Mouse (Mus musculus) intestine, postnatal 0 days (tissue): Measurements from ENCODE around the gene Klf11. TPM values are rescaled to one million over a fixed set of nuclear protein-coding genes. Genes with fewer than 3 reads are reported as not detected.

Source experiments
- ATAC-seq: fragments of 200-750 bp; cut with Nextera tagmentation; 2 replicates; pipeline ENCODE4 v1.8.0; 2017; ENCODE audit warnings: mild to moderate bottlenecking, moderate TSS enrichment, moderate library complexity
- H3K27ac ChIP-seq: fragments of 300-500 bp; sonication (generic); 2 replicates; pipeline ENCODE4 v1.5.1; 2014; ENCODE audit warnings: mild to moderate bottlenecking, low read depth, low read length, moderate library complexity
- H3K27me3 ChIP-seq: fragments of 300-500 bp; sonication (generic); replicated peaks from 2 replicates; pipeline ENCODE4 v1.6.1; 2014; ENCODE audit warnings: low read length, mixed read lengths; ENCODE audit not compliant: control insufficient read depth, insufficient read depth
- H3K36me3 ChIP-seq: fragments of 300-500 bp; sonication (generic); 2 replicates; pipeline ENCODE4 v1.6.1; 2014; ENCODE audit warnings: mild to moderate bottlenecking, moderate library complexity; ENCODE audit not compliant: control insufficient read depth, insufficient read depth
- H3K4me1 ChIP-seq: fragments of 300-500 bp; sonication (generic); replicated peaks from 2 replicates; pipeline ENCODE4 v1.6.1; 2014; ENCODE audit warnings: antibody characterized with exemption, low read length, mixed read lengths; ENCODE audit not compliant: control insufficient read depth, insufficient read depth
- H3K4me2 ChIP-seq: fragments of 300-500 bp; sonication (generic); replicated peaks from 2 replicates; pipeline ENCODE4 v1.6.1; 2014; ENCODE audit warnings: low read depth, mild to moderate bottlenecking, moderate library complexity
- H3K4me3 ChIP-seq: fragments of 300-500 bp; sonication (generic); 2 replicates; pipeline ENCODE4 v1.5.1; 2014; ENCODE audit warnings: low read depth, low read length
- H3K9ac ChIP-seq: fragments of 300-500 bp; sonication (generic); 2 replicates; pipeline ENCODE4 v1.6.1; 2014; ENCODE audit warnings: mild to moderate bottlenecking, low read depth, low read length
- H3K9me3 ChIP-seq: fragments of 300-500 bp; sonication (generic); 2 replicates; pipeline ENCODE4 v1.6.1; 2016; ENCODE audit warnings: mixed run types; ENCODE audit not compliant: control insufficient read depth
- CTCF ChIP-seq: sonication (generic); IDR thresholded peaks from 2 replicates; pipeline ENCODE4 v1.5.1; 2016; ENCODE audit warnings: low read depth, mild to moderate bottlenecking, control low read depth, antibody characterized with exemption, moderate library complexity
- WGBS: fragments of 180-500 bp; shearing (Covaris S2); extraction: QIAGEN DNeasy Blood & Tissue Kit; methylation state at CpG from one replicate; pipeline ENCODE4 v1.1.7; 2014; 5-methylcytosine and 5-hydroxymethylcytosine counted together
- polyA plus RNA-seq: library from polyadenylated mRNA; unstranded; fragments of >200 nt; fragmentation: Nextera tagmentation; extraction: Ambion mirVana; gene quantifications from 2 replicates; pipeline ENCODE4 v1.2.1, GENCODE M21; 2015

Klf11 gene
- polyA plus RNA-seq, 1 experiment from 2014 or later: 8.1 TPM

- H3K4me2 ChIP-seq: peak overlapping the region; percentile 96
- peak; percentile 79 for TF ChIP-seq CTCF
- no peaks in the 10 kb centered on the region for H3K9me3 ChIP-seq
- WGBS: 31% methylated on average over 5 of the region's 5 CpGs
- no peak overlapping the region for H3K27ac ChIP-seq
- 0 out of 2 replicates have a peak, but pooled peaks cover 5% of the 10 kb centered on the region for H3K4me1 ChIP-seq
- H3K4me3 ChIP-seq: no peak overlapping the region; the same call in 1 of the 2 replicates
- 0 out of 2 replicates have a peak, but pooled peaks cover 3% of the 10 kb centered on the region for H3K36me3 ChIP-seq
- 0 out of 2 replicates have a peak, but pooled peaks have one; percentile 7 for ATAC-seq
- no peaks in the 10 kb centered on the region for H3K27me3 ChIP-seq
- H3K9ac ChIP-seq: no peak overlapping the region
These were observed 58.9 kb downstream of the Klf11 start for GRCm38 (mm10) chr12:24709831-24710508.

DNA sequence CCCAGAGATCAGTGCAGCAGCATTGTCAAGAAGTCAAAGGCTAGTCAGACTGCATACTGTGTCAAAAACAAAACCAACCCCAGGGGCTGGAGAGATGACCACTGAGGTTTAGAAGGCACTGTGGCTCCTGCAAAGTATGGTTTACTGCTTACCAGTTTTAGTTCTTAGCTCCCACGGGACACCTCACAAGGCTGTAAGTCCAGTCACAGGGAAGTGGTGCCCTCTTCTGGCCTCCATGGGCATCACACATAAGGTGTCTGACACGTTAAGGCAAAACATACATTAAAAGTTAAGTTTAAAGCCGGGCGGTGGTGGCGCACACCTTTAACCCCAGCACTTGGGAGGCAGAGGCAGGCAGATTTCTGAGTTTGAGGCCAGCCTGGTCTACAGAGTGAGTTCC, 59.6 kb downstream of the Klf11 start:
- Histone ChIP-seq H3K27ac (no peak overlapping the region), H3K27me3 (no peaks in the 10 kb centered on the region), H3K4me2 (0 out of 2 replicates have a peak overlapping the region, but pooled peaks have one; percentile 6), H3K4me3 (no peak overlapping the region), H3K9ac (no peak overlapping the region), H3K4me1 (0 out of 2 replicates have a peak, but pooled peaks cover 5% of the 10 kb centered on the region), H3K36me3 (0 out of 2 replicates have a peak, but pooled peaks cover 3% of the 10 kb centered on the region), H3K9me3 (no peaks in the 10 kb centered on the region)
- peak; percentile 68 for TF ChIP-seq CTCF
- 59% methylated on average over 5 of the region's 5 CpGs for WGBS
- ATAC-seq: no peak

Other genes with a start within 250 kb of the Klf11 start
- 10.3 and 10.4 TPM in 2 replicates for gene Taf1b, start 152.9 kb upstream of the Klf11 start, polyA plus RNA-seq
- gene Grhl1, start 79.0 kb upstream of the Klf11 start, polyA plus RNA-seq: 0.37 and 0.39 TPM in 2 replicates
- 1.3 and 1.7 TPM in 2 replicates for gene Cys1, start 30.5 kb downstream of the Klf11 start, polyA plus RNA-seq
- gene Rrm2, start 57.0 kb downstream of the Klf11 start, polyA plus RNA-seq: 36.9 and 37.4 TPM in 2 replicates
- 8.1 and 8.2 TPM in 2 replicates for gene Mboat2, start 179.6 kb downstream of the Klf11 start, polyA plus RNA-seq